Mouse (Mus musculus): ENCODE data around the gene Myod1.

- TF ChIP-seq POLR2A (IDR thresholded peaks at IDR 0.05; ENCODE audit: control insufficient read depth, low read depth, low read length) (no peak), CTCF (IDR thresholded peaks at IDR 0.05; ENCODE audit: control insufficient read depth, insufficient read depth, insufficient replicate concordance, low read depth, low read length) (no peak)
These were observed 10.5 kb upstream of the Myod1 start for GRCm38 (mm10) chr7:46365810-46366209.
